Mouse (Mus musculus): ENCODE measurements around the gene Mbtps1.

Mbtps1 gene

DNA sequence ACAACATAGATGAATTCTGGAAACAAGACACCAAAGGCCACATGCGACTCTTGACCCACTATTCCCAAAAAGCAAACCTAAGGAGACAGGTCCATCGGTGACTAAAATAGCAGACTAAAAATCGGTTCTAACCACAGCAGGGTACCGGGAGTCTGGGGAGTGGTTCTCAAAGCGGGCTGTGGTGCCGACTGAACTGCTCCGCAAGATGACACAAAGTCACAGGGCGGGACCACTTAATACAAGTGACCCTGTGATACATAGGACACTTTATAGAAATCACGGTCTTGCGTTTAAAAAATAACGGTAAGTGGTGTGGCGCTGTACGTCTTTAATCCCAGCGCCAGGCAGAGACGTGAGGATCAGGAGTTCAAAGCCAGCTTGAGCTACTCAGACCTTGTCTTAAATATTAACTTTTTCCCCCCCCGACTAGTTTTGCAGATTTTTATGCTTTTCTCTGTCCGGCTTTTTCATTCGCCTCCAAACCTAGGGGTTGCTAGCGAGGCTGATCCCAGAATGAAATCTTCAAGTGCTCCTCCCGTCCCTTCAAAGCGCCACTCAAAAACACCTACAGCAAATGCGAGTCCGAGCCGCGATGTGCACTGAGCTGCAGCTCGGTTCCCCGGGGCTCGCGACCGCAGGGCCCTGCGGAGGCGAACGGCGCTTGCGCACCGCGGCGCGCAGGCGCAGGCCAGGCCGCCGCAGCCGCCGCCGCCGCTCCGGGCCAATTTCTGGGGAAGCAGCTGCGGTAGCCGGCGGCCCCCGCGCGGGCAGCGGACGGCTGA, 523 bp downstream of the Mbtps1 start:
- DNase-seq: no peak

DNA sequence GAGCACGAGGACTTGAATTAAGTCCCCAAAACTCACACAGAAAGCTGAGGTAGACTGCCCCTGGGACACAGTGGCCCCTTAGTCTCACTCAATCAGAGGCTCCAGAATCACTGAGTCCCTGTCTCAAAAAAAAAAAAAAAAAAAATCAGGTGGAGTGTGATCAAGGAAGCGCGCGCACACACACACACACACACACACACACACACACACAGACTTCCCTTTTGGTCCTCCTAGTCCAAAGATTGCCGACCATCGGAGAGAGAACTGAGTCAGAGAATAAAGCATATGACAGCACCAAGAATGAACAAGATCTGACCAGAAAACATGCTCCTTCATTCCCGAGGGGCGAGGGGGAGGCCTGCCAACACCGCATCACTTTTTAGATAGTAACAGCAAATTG, 1.4 kb downstream of the Mbtps1 start:
- DNase-seq: no peak

- no peak for DNase-seq
Measured at GRCm38 (mm10) chr8:119555861-119556260, 2.7 kb downstream of the Mbtps1 start.

- DNase-seq: no peak
Measured at GRCm38 (mm10) chr8:119552967-119553366, 5.6 kb downstream of the Mbtps1 start.

GRCm38 (mm10) chr8:119548560-119549113, 9.9 kb downstream of the Mbtps1 start:
- DNase-seq: no peak

GRCm38 (mm10) chr8:119547019-119547691, 11.4 kb downstream of the Mbtps1 start:
- no peak for DNase-seq

DNA sequence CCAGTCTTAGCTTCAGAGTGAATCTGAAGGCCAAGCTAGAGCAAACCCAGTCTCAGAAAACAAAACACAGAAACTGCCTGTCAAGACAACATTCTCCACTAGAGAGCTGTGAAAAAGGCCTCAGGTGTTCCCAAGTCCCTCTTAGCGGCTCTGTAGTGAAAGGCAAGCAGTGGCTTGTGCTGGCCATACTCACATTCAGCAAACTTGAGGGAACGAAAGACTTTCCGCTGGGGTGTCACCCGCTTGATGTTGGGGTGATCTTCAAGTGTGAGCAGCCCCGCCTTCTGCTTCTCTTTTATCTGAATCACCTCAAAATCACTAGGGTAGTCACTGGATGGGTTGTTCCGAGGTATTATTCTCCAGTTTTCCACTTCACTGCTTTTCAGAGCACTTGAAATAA, 12.7 kb downstream of the Mbtps1 start:
- no peak for DNase-seq

DNA sequence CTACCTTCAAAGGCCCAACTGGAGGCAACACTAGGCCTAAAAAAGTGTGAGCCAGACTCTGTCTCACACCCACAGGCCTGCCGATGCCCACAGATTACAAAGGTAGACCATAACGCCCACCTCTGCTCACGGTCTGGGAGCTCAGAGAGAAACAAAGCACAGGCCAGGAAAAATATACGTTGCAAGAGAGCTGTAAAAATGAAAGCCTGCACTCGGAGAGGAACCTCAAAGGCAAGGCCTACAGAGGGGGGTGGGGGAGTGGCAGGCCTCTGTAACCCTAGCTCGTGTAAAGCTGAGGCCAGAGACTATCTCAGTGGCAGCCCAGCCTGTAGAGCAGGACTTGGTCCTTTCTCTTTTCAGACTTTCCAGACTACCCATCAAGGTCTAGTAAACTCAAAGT, 13.4 kb downstream of the Mbtps1 start:
- no peak for DNase-seq

DNA sequence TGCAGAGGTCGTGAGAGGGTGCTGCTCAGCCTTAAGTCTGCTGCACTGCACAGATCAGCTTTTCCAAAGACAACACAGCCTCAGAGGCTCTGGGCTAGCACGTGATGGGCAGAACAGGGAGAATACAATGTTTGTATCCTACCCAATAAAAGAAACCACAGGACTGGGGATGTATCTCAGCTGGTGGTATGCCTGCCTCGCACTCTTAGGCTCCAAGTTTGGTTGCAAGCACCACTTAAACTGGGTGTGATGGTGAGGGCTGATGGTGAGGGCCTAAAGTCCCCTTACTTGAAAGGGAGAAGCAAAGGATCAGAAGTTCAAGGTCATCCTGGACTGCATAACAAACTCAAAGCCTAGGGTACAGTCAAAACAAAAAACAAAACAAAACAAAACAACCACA, 13.9 kb downstream of the Mbtps1 start:
- DNase-seq: no peak

GRCm38 (mm10) chr8:119531973-119532372, 26.6 kb downstream of the Mbtps1 start:
- peak; percentile 85 for DNase-seq

DNA sequence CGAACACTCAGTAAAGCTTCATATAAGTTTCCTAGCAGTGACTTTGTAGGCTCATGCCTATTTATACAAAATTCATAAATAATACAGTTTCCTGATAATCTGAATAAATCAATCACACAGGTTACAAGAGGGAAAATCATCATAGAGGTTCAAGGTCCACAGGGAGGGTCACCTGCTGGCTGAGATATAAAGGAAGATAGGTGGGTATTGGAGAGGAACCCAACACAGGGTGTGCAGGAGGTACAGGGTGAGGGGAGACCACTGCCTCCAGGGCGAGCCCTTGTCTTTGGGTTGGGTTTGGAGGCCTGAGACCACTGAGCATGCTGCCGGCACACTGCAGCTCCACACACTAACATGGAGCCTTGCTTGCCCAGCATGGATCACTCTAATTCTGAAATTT, 27.1 kb downstream of the Mbtps1 start:
- DNase-seq: no peak

DNA sequence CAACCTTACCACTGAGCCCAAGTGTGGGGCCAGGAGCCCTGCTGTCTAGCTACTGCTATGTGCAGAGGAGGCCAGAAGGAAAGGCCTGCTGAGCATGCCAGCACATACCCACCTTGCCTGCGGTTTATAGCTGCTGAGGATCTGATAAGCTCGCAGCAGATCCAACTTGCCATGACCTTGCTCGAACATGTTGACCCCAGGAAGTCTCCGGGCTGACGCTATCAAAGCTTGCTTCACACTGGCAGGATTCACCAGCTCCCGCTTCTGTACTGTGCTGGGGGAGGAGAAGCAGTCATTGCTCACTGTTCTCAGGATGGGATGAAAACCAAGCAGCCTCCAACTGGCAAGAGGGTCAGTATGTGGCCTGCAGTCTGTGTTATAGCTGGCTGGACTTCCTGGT, 27.6 kb downstream of the Mbtps1 start:
- DNase-seq: no peak

DNA sequence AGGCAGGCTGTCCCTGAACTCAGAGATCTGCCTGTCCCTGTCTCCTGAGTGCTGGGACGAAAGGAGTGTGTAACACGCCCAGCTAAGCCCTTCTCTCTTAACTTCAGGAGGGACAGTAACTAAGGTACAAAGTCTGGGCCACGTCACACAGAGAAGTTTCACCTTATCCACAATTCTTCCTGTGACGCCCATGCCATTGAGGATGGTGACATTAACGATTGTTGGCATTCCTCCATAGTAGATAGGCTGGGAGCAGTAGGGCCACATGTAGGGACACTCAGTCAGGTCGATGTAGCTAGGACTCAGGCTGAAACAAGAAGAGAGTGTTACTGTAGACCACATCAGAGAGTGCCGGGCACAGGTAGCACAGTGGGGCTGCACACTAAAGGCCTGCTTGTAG, 29.8 kb downstream of the Mbtps1 start:
- no peak for DNase-seq

DNA sequence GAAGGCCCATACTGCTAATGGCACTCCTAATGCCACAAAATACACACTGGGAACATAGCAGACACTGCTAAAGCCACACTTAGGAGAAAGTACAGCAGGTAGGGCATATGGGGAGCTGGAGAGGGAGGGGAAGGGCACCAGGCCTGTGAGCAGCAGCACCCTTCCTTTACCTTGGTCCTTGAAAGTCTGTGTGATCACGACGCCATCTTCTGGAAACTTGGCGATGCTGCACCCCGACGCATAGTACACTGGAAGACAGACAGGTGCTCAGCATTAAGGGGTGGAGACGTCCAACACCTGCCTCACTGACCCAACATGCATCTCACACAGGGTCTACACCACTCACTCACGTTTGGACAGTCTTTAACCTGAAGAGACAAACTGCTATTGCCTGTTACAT, 38.4 kb downstream of the Mbtps1 start:
- DNase-seq: no peak

GRCm38 (mm10) chr8:119516674-119517073, 41.9 kb downstream of the Mbtps1 start:
- no peak for DNase-seq

DNA sequence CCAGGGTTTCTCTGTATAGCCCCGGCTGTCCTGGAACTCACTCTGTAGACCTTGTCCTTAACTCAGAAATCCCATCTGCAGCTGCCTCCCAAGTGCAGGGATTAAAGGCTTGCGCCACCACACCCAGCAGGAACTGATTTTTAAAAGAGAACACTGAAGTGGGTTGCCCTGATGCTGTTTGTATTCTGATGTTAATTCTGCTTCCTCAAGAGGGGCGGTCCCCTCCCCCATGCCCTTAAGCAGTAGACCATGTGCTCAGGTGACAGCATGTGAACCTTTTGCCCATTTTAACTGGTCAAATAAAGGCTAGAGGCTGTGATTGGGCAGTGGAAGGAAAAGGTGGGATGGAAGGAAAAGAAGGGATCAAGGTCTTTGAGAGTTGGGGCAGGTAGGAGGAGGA, 42.8 kb downstream of the Mbtps1 start:
- DNase-seq: no peak

- no peak for DNase-seq
Measured at GRCm38 (mm10) chr8:119514940-119515339, 43.6 kb downstream of the Mbtps1 start.

GRCm38 (mm10) chr8:119513405-119513804, 45.1 kb downstream of the Mbtps1 start:
- no peak for DNase-seq

- DNase-seq: no peak
Measured at GRCm38 (mm10) chr8:119511722-119512121, 46.8 kb downstream of the Mbtps1 start.

DNA sequence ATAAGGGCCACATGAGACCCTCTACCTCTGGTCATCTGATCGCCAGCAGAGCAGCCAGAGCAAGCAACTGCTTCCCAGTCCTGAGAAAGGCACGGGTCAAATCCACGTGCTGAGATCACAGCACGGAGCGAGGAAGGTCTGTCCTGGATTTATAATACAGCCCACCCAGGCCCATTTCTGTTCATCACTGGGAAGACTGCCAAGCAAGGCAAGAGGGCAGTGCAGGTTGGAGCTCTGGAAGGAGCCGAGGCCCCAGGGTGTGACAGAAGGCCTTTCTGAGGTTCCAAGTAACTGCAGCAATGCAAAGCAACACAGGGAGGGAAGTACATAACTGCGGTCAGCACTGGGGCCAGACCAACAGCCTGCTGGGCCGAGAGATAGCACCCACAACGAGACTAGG, 48.1 kb downstream of the Mbtps1 start:
- no peak for DNase-seq

- no peak for DNase-seq
Measured at GRCm38 (mm10) chr8:119506106-119506505, 52.4 kb downstream of the Mbtps1 start.

DNA sequence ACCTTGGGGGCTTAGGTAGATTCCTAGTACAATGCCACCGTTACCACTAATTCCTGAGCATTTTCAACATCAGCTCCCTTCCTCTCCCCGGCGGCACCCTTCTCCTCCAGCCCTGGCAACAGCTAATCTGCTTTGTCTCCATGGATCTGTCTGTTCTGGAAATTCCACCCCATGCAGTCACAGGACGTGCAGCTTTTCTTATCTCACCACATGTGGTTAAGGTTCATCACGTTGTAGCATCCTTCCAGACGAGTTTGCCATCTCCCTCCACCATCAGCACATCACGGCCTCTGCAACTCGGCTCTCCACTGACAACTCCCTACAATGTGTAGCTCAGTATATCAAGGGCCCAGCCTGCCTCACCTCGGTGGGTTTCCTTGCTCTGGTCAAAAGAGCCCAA, 53.0 kb downstream of the Mbtps1 start:
- DNase-seq: no peak

DNA sequence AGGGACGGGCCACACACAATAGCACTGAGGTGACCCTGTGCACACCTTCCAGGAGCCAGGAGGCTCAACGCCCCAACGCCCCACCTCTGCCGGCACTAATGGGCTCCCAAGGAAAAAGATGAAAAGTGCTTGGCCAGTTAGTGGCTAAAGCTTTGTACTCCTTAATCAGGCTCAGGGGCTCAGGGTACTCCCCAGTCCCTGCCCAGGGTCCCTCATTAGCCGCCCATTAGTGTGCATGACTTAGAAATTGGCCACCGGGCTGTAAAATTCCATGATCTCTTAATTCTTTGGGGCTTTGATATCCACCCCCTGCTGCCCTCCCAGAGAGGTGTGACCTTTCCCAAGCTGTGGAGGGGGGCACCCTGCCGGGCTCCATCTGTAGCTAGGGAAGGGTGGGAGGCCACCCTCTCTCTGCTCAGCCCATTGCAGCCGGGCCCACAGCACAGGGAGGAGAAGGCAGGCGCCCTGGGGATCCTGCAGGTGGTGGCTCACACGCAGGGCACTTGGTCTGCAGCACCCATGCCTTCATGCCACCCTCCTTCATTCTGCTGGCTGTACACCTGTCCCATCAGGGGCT, 55.3 kb downstream of the Mbtps1 start:
- DNase-seq: no peak

- DNase-seq: no peak
Measured at GRCm38 (mm10) chr8:119502111-119502510, 56.4 kb downstream of the Mbtps1 start.
